ENCODE assay signal across 8 mouse cellular contexts in the genomic region with DNA sequence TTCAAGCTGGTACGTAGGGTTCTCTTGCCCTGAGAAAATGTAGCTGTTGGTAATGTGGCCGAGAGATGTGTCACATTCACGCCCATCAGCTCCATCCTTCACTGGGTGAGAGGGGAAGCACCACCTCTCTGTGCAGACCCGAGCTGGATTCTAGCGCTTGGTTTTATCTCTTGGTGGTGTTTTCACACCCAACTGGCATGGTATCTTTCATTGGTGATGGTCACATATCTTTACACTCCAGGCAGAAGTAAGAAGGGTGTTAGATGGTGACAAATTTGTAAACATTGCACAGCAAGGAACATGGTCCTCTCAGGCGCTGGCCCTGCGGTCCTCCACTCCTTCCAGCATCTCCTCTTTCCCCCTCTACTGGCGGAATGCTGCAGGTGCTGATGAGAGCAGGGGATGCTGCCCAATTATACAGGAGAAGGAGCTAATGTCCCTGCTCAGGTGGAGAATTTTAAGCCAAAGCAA. TPM values are rescaled to one million over a fixed set of nuclear protein-coding genes. Genes with fewer than 3 reads are reported as not detected.
DNase-seq lines count a peak whose midpoint lies in the region; ATAC-seq and TF ChIP-seq lines count a peak whose summit lies in the region.

No protein-coding gene starts in this region.

- peaks cover 33% of the 10 kb centered on the region for H3K36me3 ChIP-seq in forebrain, embryonic 13.5 days (ENCODE audit: poor library complexity, severe bottlenecking)
- peaks cover 37% of the 10 kb centered on the region for H3K36me3 ChIP-seq in forebrain, embryonic 10.5 days (replicated peaks)
- peaks cover 6% of the 10 kb centered on the region; the same call in 1 of the 2 replicates for H3K36me3 ChIP-seq in heart, postnatal 0 days (replicated peaks; ENCODE audit: control insufficient read depth, insufficient read depth, low read length)

- ATAC-seq in forebrain, embryonic 13.5 days: 0 out of 2 replicates have a peak, but pooled peaks have one; percentile 31
- ATAC-seq in heart, postnatal 0 days (ENCODE audit: insufficient read depth, low read depth): peak; percentile 37; the same call in 1 of the 2 replicates
- ATAC-seq in megakaryocyte, adult 5-6 weeks (ENCODE audit: poor library complexity, severe bottlenecking): peak; percentile 47

- H3K9me3 ChIP-seq in forebrain, embryonic 13.5 days (replicated peaks): no peaks in the 10 kb centered on the region
- H3K9me3 ChIP-seq in forebrain, embryonic 10.5 days: no peaks in the 10 kb centered on the region
- no peaks in the 10 kb centered on the region for H3K9me3 ChIP-seq in heart, postnatal 0 days (replicated peaks; ENCODE audit: control insufficient read depth, low read length)

- H3K4me2 ChIP-seq in forebrain, embryonic 13.5 days: no peak overlapping the region
- no peak overlapping the region for H3K4me2 ChIP-seq in heart, postnatal 0 days (ENCODE audit: low read depth, low read length)

- H3K4me3 ChIP-seq in forebrain, embryonic 13.5 days: no peak overlapping the region
- no peak overlapping the region for H3K4me3 ChIP-seq in forebrain, embryonic 10.5 days
- H3K4me3 ChIP-seq in heart, postnatal 0 days (ENCODE audit: low read depth, low read length): no peak overlapping the region

- no peak overlapping the region for H3K27ac ChIP-seq in forebrain, embryonic 13.5 days
- no peak overlapping the region for H3K27ac ChIP-seq in forebrain, embryonic 10.5 days
- H3K27ac ChIP-seq in heart, postnatal 0 days (ENCODE audit: low read depth): peak overlapping the region; percentile 66

- 0 out of 2 replicates have a peak, but pooled peaks cover 3% of the 10 kb centered on the region for H3K4me1 ChIP-seq in forebrain, embryonic 13.5 days
- peaks cover 5% of the 10 kb centered on the region; the same call in 1 of the 2 replicates for H3K4me1 ChIP-seq in forebrain, embryonic 10.5 days
- H3K4me1 ChIP-seq in heart, postnatal 0 days (ENCODE audit: control insufficient read depth, insufficient read depth): no peaks in the 10 kb centered on the region

- no peak for TF ChIP-seq EP300 in heart, postnatal 0 days (IDR thresholded peaks at IDR 0.05; ENCODE audit: low read depth)

- WGBS in forebrain, embryonic 13.5 days: 71% methylated on average over 8 of the region's 8 CpGs
- whole genome bisulfite sequencing in forebrain, embryonic 10.5 days: 76% methylated on average over 8 of the region's 8 CpGs
- WGBS in heart, postnatal 0 days: 55% methylated on average over 8 of the region's 8 CpGs

- DNase-seq in forebrain, embryonic 10.5 days (ENCODE audit: extremely low spot score, low spot score): no peak
- DNase-seq in thymus, postnatal 4 days: peak; percentile 42
- DNase-seq in thymus, postnatal 14 days: no peak
- DNase-seq in heart, postnatal 0 days (ENCODE audit: low spot score): no peak
- no peak for DNase-seq in frontal cortex, postnatal 10 days (ENCODE audit: low spot score in 2 of 2)
- DNase-seq in cerebellum, adult 9-11 months: no peak

- TF ChIP-seq CTCF in heart, postnatal 0 days (IDR thresholded peaks at IDR 0.05; ENCODE audit: low read depth): peak; percentile 59

- H3K9ac ChIP-seq in forebrain, embryonic 13.5 days: no peak overlapping the region
- no peak overlapping the region for H3K9ac ChIP-seq in heart, postnatal 0 days (replicated peaks; ENCODE audit: low read depth, low read length)

- no peaks in the 10 kb centered on the region for H3K27me3 ChIP-seq in forebrain, embryonic 13.5 days
- H3K27me3 ChIP-seq in forebrain, embryonic 10.5 days (ENCODE audit: poor library complexity, severe bottlenecking): no peaks in the 10 kb centered on the region
- H3K27me3 ChIP-seq in heart, postnatal 0 days (ENCODE audit: control insufficient read depth, insufficient read depth, low read length): no peaks in the 10 kb centered on the region

RNA-seq across cellular contexts. Expression of a gene that starts 44.7 kb away (rescaled TPM):
- polyA plus RNA-seq in forebrain, embryonic 13.5 days (2015; fragmentation: Nextera tagmentation; extraction: Ambion mirVana): 13.2 and 15.9 TPM in 2 replicates
- polyA plus RNA-seq in forebrain, embryonic 10.5 days (2016; fragmentation: Nextera tagmentation; extraction: Ambion mirVana): 17.2 and 20.6 TPM in 2 replicates
- 44.0 and 83.1 TPM in 2 replicates for total RNA-seq in heart, postnatal 0 days (2014; rRNA removed; ENCODE audit: low replicate concordance)
- 14.9 and 17.6 TPM in 2 replicates for polyA plus RNA-seq in heart, postnatal 0 days (2015; fragmentation: Nextera tagmentation; extraction: Ambion mirVana)
- not detected in 2 replicates for total RNA-seq in megakaryocyte, adult 5-6 weeks (2015)
- not detected in 2 replicates for total RNA-seq in megakaryocyte, adult 5-6 weeks (2017)
